Mouse (Mus musculus): ENCODE data around the gene Lasp1. TPM values are rescaled to one million over a fixed set of nuclear protein-coding genes. Genes with fewer than 3 reads are reported as not detected.
A peak's percentile ranks its signal among the peaks of the same experiment; 100 is the strongest.

The Lasp1 gene
- total and polyA plus RNA-seq, 2 experiments from 2014 or later = 152 to 153 TPM

DNA sequence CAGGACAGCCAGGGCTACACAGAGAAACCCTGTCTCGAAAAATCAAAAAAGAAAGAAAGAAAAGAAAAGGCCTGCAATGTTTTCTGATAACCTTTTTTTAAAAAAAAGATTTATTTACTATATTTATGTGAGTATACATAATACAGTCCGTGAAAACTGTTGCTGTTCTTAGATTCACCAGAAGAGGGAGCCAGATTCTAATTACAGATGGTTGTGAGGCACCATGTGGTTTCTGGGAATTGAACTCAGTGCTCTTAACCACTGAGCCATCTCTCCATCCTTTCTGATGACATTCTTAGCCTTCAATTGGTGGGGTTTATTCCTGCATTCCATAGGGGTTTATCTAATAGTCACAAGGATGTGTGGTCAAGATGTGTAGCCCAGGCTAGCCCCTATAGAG, 5.6 kb upstream of the Lasp1 start:
- peak; percentile 77 for DNase-seq
- no peaks in the 10 kb centered on the region for H3K9me3 ChIP-seq (ENCODE audit: low read length)
- no peak for ATAC-seq
- H3K4me1 ChIP-seq (ENCODE audit: insufficient read depth) = no peaks in the 10 kb centered on the region
- H3K4me2 ChIP-seq (ENCODE audit: low read depth) = no peak overlapping the region
- no peak overlapping the region for H3K27ac ChIP-seq (ENCODE audit: low read depth, low read length)
- peak; percentile 71 for TF ChIP-seq CTCF (IDR thresholded peaks at IDR 0.05; ENCODE audit: low read depth)
- H3K4me3 ChIP-seq (ENCODE audit: low read depth, low read length) = no peak overlapping the region
- H3K27me3 ChIP-seq (ENCODE audit: insufficient read depth, low read length) = no peaks in the 10 kb centered on the region
- 11% methylated on average over 2 of the region's 2 CpGs for WGBS
- H3K9ac ChIP-seq = no peak overlapping the region
- H3K36me3 ChIP-seq (ENCODE audit: insufficient read depth) = no peaks in the 10 kb centered on the region

DNA sequence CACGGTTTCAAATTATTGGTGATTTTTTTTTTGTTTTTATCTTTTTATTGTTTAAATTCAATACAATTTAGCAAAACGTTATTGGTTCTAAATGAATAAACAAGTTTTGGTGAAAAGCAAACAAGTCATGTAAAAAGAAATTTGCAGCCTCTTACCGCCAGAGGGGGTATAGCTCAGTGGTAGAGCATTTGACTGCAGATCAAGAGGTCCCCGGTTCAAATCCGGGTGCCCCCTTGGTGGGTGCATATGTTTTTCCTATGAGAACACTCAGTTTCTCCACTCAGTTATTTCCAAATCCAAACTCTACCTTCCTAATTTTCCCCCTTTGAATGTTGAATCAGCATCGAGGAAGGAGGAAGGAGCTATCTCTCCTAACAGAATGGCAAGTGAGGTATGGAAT, 1.9 kb upstream of the Lasp1 start:
- Histone ChIP-seq H3K9ac (no peak overlapping the region), H3K9me3 (ENCODE audit: low read length) (no peaks in the 10 kb centered on the region), H3K36me3 (ENCODE audit: insufficient read depth) (no peaks in the 10 kb centered on the region), H3K27ac (ENCODE audit: low read depth, low read length) (no peak overlapping the region), H3K4me2 (ENCODE audit: low read depth) (no peak overlapping the region), H3K27me3 (ENCODE audit: insufficient read depth, low read length) (no peaks in the 10 kb centered on the region), H3K4me1 (ENCODE audit: insufficient read depth) (peaks cover 8% of the 10 kb centered on the region; the same call in 1 of the 2 replicates), H3K4me3 (ENCODE audit: low read depth, low read length) (no peak overlapping the region)
- peak; percentile 87 for DNase-seq
- WGBS = 5% methylated on average over 6 of the region's 6 CpGs
- peak; percentile 48 for TF ChIP-seq CTCF (IDR thresholded peaks at IDR 0.05; ENCODE audit: low read depth)
- no peak for ATAC-seq

DNA sequence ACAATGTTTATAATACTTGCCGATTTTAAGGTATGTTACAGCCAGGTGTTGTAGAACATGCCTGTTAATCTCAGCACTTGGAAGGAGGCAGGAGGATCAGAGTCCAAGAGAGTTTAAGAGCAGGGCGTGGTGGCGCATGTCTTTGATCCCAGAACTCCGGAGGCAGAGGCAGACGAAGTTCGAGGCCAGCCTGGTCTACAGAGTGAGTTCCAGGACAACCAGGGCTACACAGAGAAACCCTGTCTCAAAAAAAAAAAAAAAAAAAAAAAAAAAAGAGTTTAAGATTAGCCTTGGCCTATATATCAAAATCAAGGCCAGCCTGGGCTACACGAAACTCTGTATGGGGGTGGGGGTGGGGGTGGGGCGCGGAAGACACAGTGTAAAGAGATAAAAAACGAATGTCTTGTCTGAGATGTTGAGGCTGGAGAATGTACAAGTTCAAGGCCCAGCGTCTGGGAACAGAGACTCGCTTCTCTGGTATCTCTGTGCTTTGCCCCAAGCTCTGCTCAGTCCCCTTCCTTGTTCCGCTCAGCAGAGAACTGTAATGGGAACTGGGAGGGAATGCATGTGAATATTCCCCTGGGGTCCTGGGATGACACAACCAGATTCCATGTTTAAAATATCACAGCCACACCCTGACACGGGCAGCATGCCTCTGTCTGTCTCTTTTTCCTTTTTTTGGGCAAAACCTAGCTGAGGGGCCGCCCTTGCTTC, 1.3 kb upstream of the Lasp1 start:
- ATAC-seq (no peak), DNase-seq (no peak)
- Histone ChIP-seq H3K27ac (ENCODE audit: low read depth, low read length) (0 out of 2 replicates have a peak overlapping the region, but pooled peaks have one; percentile 0), H3K4me1 (ENCODE audit: insufficient read depth) (peaks cover 12% of the 10 kb centered on the region; the same call in 1 of the 2 replicates), H3K4me2 (ENCODE audit: low read depth) (peak overlapping the region; percentile 76; the same call in 1 of the 2 replicates), H3K4me3 (ENCODE audit: low read depth, low read length) (no peak overlapping the region), H3K9me3 (ENCODE audit: low read length) (no peaks in the 10 kb centered on the region), H3K9ac (no peak overlapping the region), H3K27me3 (ENCODE audit: insufficient read depth, low read length) (no peaks in the 10 kb centered on the region), H3K36me3 (ENCODE audit: insufficient read depth) (no peaks in the 10 kb centered on the region)
- WGBS = 64% methylated on average over 15 of the region's 15 CpGs
- no peak for TF ChIP-seq CTCF (IDR thresholded peaks at IDR 0.05; ENCODE audit: low read depth)

DNA sequence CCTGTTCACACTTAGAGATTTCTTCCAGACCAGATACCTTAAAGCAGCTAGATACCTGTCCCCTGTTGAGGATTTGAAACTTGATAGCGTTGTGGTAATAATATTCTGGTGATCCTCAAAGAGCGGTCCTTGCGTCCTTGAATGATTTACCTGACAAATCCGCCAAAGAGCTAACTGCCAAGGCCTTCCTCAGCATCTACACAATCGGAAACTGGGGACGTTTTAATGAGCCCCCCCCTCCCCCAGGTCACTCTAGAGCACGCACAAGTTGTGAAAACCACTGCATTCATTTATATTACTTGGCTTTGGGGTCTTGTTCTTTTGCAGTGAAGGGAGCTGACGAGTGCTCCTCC, 741 bp upstream of the Lasp1 start:
- no peak overlapping the region for H3K9ac ChIP-seq
- peak overlapping the region; percentile 76 for H3K4me2 ChIP-seq (ENCODE audit: low read depth)
- H3K4me1 ChIP-seq (ENCODE audit: insufficient read depth) = peaks cover 16% of the 10 kb centered on the region; the same call in 1 of the 2 replicates
- no peak for ATAC-seq
- H3K27ac ChIP-seq (ENCODE audit: low read depth, low read length) = 0 out of 2 replicates have a peak overlapping the region, but pooled peaks have one; percentile 0
- no peaks in the 10 kb centered on the region for H3K36me3 ChIP-seq (ENCODE audit: insufficient read depth)
- TF ChIP-seq CTCF (IDR thresholded peaks at IDR 0.05; ENCODE audit: low read depth) = no peak
- peak overlapping the region; percentile 97 for H3K4me3 ChIP-seq (ENCODE audit: low read depth, low read length)
- H3K27me3 ChIP-seq (ENCODE audit: insufficient read depth, low read length) = no peaks in the 10 kb centered on the region
- no peak for DNase-seq
- H3K9me3 ChIP-seq (ENCODE audit: low read length) = no peaks in the 10 kb centered on the region
- 36% methylated on average over 8 of the region's 8 CpGs for WGBS

DNA sequence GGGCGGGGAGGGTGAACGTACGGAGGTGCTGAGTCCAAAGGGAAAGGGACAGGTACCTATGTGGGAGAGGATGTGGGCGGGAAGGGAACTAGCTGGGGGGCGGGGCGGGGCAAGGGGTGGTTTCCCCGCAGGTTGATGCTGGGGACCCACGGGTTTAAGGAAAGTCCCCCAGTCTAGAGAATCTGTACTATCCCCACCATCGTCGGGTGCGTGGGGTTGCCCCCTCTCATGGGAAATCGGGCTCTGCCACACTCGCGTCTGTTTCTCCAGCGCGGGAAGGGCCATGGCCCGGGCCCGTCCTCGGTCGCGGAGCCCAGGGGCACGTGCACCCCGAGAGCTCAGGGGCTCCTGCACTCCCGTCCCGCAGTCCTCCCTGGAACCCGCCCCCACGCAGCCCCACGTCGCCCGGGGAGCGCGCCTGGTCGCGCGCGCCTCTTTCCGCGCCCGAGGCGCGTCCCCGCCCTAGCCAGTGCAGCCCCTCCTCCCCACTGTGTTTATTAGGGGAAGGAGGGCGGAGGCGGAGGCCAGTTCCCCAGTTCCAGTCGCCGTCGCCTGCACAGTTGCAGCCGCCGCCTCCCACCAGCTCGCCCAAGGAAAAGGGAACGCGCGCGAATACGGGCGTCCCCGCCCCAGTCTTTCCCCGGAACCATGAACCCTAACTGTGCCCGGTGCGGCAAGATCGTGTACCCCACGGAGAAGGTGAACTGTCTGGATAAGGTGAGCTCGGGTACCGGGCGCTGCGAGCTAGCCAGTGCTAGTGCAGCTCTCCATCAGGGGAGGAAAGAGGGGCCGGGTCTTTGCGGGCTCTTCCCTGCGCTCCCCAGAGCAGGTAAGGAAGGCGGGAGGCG, 570 bp downstream of the Lasp1 start:
- ATAC-seq = peak; percentile 88
- Histone ChIP-seq H3K27me3 (ENCODE audit: insufficient read depth, low read length) (no peaks in the 10 kb centered on the region), H3K4me1 (ENCODE audit: insufficient read depth) (peaks cover 23% of the 10 kb centered on the region; the same call in 1 of the 2 replicates), H3K4me2 (ENCODE audit: low read depth) (peak overlapping the region; percentile 76), H3K9me3 (ENCODE audit: low read length) (no peaks in the 10 kb centered on the region), H3K27ac (ENCODE audit: low read depth, low read length) (peak overlapping the region; percentile 91), H3K36me3 (ENCODE audit: insufficient read depth) (no peaks in the 10 kb centered on the region), H3K9ac (peak overlapping the region; percentile 80), H3K4me3 (ENCODE audit: low read depth, low read length) (peak overlapping the region; percentile 97)
- TF ChIP-seq CTCF (IDR thresholded peaks at IDR 0.05; ENCODE audit: low read depth) = no peak
- peak; percentile 94 for DNase-seq
- 2% methylated on average over 71 of the region's 71 CpGs for WGBS

DNA sequence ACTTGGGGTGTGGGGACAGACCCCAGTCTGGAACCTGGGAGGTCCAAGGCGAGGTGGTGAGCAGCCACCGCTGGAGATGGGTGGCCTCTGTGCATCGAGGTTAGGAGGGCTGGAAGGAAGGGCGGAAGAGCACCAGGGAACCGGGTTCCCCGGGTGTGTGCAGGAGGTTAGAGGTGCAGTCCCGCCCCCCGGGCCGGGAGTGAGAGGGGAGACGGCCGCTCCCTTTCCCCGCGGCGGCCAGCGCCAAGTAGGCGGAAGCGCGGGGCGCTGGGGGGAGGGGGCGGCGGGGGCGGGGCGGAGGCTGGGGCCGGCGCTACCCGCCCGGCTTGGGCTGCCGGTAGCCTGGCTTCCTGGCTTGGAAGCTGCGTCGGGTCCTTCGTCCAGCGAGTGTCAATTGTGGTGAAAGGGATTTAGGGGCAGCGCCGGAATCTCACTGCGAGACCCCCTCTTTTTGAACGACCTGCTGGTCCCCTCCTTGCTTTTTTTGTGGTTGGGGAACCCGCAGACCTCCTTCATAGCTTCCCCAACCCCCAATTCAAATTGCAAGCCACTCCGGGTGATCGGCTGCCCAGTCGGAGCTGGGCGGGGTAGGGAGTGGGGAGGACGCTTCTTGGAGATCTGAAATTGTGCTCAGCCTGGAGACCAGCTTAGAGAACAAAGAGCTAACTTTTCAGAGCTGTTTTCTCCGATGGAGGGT, 1.3 kb downstream of the Lasp1 start:
- TF ChIP-seq CTCF (IDR thresholded peaks at IDR 0.05; ENCODE audit: low read depth) = no peak
- Histone ChIP-seq H3K9ac (peak overlapping the region; percentile 80), H3K4me3 (ENCODE audit: low read depth, low read length) (peak overlapping the region; percentile 97), H3K4me1 (ENCODE audit: insufficient read depth) (peaks cover 29% of the 10 kb centered on the region), H3K9me3 (ENCODE audit: low read length) (no peaks in the 10 kb centered on the region), H3K27ac (ENCODE audit: low read depth, low read length) (peak overlapping the region; percentile 91), H3K27me3 (ENCODE audit: insufficient read depth, low read length) (no peaks in the 10 kb centered on the region), H3K36me3 (ENCODE audit: insufficient read depth) (no peaks in the 10 kb centered on the region), H3K4me2 (ENCODE audit: low read depth) (peak overlapping the region; percentile 76)
- ATAC-seq (peak; percentile 46), DNase-seq (peak; percentile 68)
- WGBS = 1% methylated on average over 34 of the region's 43 CpGs

Measured in forebrain, postnatal 0 days (tissue).